Mouse (Mus musculus) limb, embryonic 14.5 days (tissue): ENCODE measurements around the gene Prss22. TPM values are rescaled to one million over a fixed set of nuclear protein-coding genes. Genes with fewer than 3 reads are reported as not detected.

Experiments
- ATAC-seq: fragments of 200-750 bp; cut with Nextera tagmentation; 2 replicates; pipeline ENCODE4 v1.8.0; 2017; ENCODE audit warnings: low read depth, moderate number of reproducible peaks, moderate TSS enrichment; ENCODE audit not compliant: low FRiP score
- DNase-seq: peaks from one replicate; pipeline ENCODE4 v3.0.0-alpha.2; 2015; ENCODE audit warnings: low spot score
- H3K27ac ChIP-seq: fragments of 300-500 bp; sonication (generic); replicated peaks from 2 replicates; pipeline ENCODE4 v1.5.1; 2014; ENCODE audit warnings: low read depth, mild to moderate bottlenecking, low read length, moderate library complexity, mixed read lengths
- H3K27me3 ChIP-seq: fragments of 300-500 bp; sonication (generic); 2 replicates; pipeline ENCODE4 v1.6.1; 2014; ENCODE audit warnings: low read length, mixed read lengths; ENCODE audit not compliant: control insufficient read depth, insufficient read depth
- H3K36me3 ChIP-seq: fragments of 300-500 bp; sonication (generic); 2 replicates; pipeline ENCODE4 v1.6.1; 2014; ENCODE audit warnings: mild to moderate bottlenecking, low read length, moderate library complexity, mixed read lengths; ENCODE audit not compliant: control insufficient read depth, insufficient read depth
- H3K4me1 ChIP-seq: fragments of 300-500 bp; sonication (generic); 2 replicates; pipeline ENCODE4 v1.6.1; 2014; ENCODE audit warnings: antibody characterized with exemption, low read length, mixed read lengths; ENCODE audit not compliant: control insufficient read depth, insufficient read depth
- H3K4me2 ChIP-seq: fragments of 300-500 bp; sonication (generic); replicated peaks from 2 replicates; pipeline ENCODE4 v1.6.1; 2014; ENCODE audit warnings: low read depth, mild to moderate bottlenecking, low read length, moderate library complexity; ENCODE audit not compliant: severe bottlenecking
- H3K4me3 ChIP-seq: fragments of 300-500 bp; sonication (generic); replicated peaks from 2 replicates; pipeline ENCODE4 v1.5.1; 2014; ENCODE audit warnings: low read length
- H3K9ac ChIP-seq: fragments of 300-500 bp; sonication (generic); 2 replicates; pipeline ENCODE4 v1.6.1; 2014; ENCODE audit warnings: mild to moderate bottlenecking, low read depth, low read length, moderate library complexity; ENCODE audit not compliant: severe bottlenecking
- H3K9me3 ChIP-seq: fragments of 300-500 bp; sonication (generic); 2 replicates; pipeline ENCODE4 v1.6.1; 2016; ENCODE audit warnings: low read length; ENCODE audit not compliant: control insufficient read depth
- POLR2A ChIP-seq: fragments of 200-500 bp; IDR thresholded peaks from 2 replicates; pipeline ENCODE4 v1.8.0; 2012; ENCODE audit warnings: inconsistent platforms, mild to moderate bottlenecking, moderate library complexity, borderline replicate concordance; ENCODE audit not compliant: insufficient read depth, insufficient read length; ENCODE audit errors: extremely low read depth
- WGBS: fragments of 180-500 bp; shearing (Covaris S2); extraction: QIAGEN DNeasy Blood & Tissue Kit; methylation state at CpG from one replicate; pipeline ENCODE4 v1.1.7; 2014; 5-methylcytosine and 5-hydroxymethylcytosine counted together
- polyA plus RNA-seq, 2 experiments: library from polyadenylated mRNA; depleted of rRNA in 1 of 2; stranded (reverse) in 1 of 2; unstranded in 1 of 2; fragments of >200 nt; fragmentation: Nextera tagmentation in 1 of 2; extraction: Ambion mirVana in 1 of 2; gene quantifications; 2 replicates each; pipeline versions ENCODE4 v1.2.1 to v1.2.3; 2012 to 2014

Prss22 gene
- polyA plus RNA-seq, 2 experiments: 0.51 to 0.54 TPM

- Histone ChIP-seq H3K9me3 (no peaks in the 10 kb centered on the region), H3K4me3 (no peak overlapping the region), H3K27me3 (no peaks in the 10 kb centered on the region), H3K36me3 (no peaks in the 10 kb centered on the region), H3K4me1 (no peaks in the 10 kb centered on the region), H3K4me2 (no peak overlapping the region), H3K9ac (no peak overlapping the region), H3K27ac (no peak overlapping the region)
- TF ChIP-seq POLR2A: no peak
- no peak for ATAC-seq
- WGBS: 71% methylated on average over 13 of the region's 13 CpGs
- DNase-seq: no peak
Observed at GRCm38 (mm10) chr17:24037360-24037759, 39.5 kb upstream of the Prss22 start.

- Histone ChIP-seq H3K4me2 (no peak overlapping the region), H3K9ac (no peak overlapping the region), H3K27me3 (no peaks in the 10 kb centered on the region), H3K4me1 (no peaks in the 10 kb centered on the region), H3K4me3 (no peak overlapping the region), H3K9me3 (no peaks in the 10 kb centered on the region), H3K27ac (no peak overlapping the region), H3K36me3 (no peaks in the 10 kb centered on the region)
- ATAC-seq (no peak), DNase-seq (no peak)
- 76% methylated on average over 6 of the region's 6 CpGs for WGBS
- TF ChIP-seq POLR2A: no peak
Observed at GRCm38 (mm10) chr17:24036954-24037353, 39.1 kb upstream of the Prss22 start.

GRCm38 (mm10) chr17:24035087-24035486, 37.2 kb upstream of the Prss22 start:
- ATAC-seq (no peak), DNase-seq (no peak)
- no peak overlapping the region for H3K4me3 ChIP-seq
- H3K27ac ChIP-seq: no peak overlapping the region
- no peaks in the 10 kb centered on the region for H3K36me3 ChIP-seq
- H3K9ac ChIP-seq: no peak overlapping the region
- WGBS: 79% methylated on average over 7 of the region's 7 CpGs
- no peaks in the 10 kb centered on the region for H3K9me3 ChIP-seq
- H3K4me2 ChIP-seq: no peak overlapping the region
- H3K4me1 ChIP-seq: no peaks in the 10 kb centered on the region
- no peaks in the 10 kb centered on the region for H3K27me3 ChIP-seq
- no peak for TF ChIP-seq POLR2A

GRCm38 (mm10) chr17:24030551-24030950, 32.7 kb upstream of the Prss22 start:
- H3K4me3 ChIP-seq: no peak overlapping the region
- WGBS: 79% methylated on average over 15 of the region's 22 CpGs
- H3K4me2 ChIP-seq: no peak overlapping the region
- no peak for DNase-seq
- no peaks in the 10 kb centered on the region for H3K36me3 ChIP-seq
- H3K4me1 ChIP-seq: no peaks in the 10 kb centered on the region
- H3K27me3 ChIP-seq: no peaks in the 10 kb centered on the region
- no peak overlapping the region for H3K9ac ChIP-seq
- H3K9me3 ChIP-seq: no peaks in the 10 kb centered on the region
- H3K27ac ChIP-seq: no peak overlapping the region
- TF ChIP-seq POLR2A: no peak
- ATAC-seq: no peak

- no peak overlapping the region for H3K4me3 ChIP-seq
- H3K9ac ChIP-seq: no peak overlapping the region
- no peaks in the 10 kb centered on the region for H3K36me3 ChIP-seq
- no peaks in the 10 kb centered on the region for H3K27me3 ChIP-seq
- H3K9me3 ChIP-seq: no peaks in the 10 kb centered on the region
- no peak overlapping the region for H3K4me2 ChIP-seq
- ATAC-seq (no peak), DNase-seq (no peak)
- no peak overlapping the region for H3K27ac ChIP-seq
- TF ChIP-seq POLR2A: no peak
- 72% methylated on average over 7 of the region's 7 CpGs for WGBS
- no peaks in the 10 kb centered on the region for H3K4me1 ChIP-seq
Observed at GRCm38 (mm10) chr17:24029477-24029876, 31.6 kb upstream of the Prss22 start.
